Mouse (Mus musculus) liver, adult (tissue): ENCODE results near the gene Tshz2.

Source experiments
- GATA4 ChIP-seq: IDR thresholded peaks from 2 replicates; pipeline ENCODE4 v1.6.1; 2014; ENCODE audit warnings: mild to moderate bottlenecking, low read length; ENCODE audit not compliant: insufficient replicate concordance

The Tshz2 gene

DNA sequence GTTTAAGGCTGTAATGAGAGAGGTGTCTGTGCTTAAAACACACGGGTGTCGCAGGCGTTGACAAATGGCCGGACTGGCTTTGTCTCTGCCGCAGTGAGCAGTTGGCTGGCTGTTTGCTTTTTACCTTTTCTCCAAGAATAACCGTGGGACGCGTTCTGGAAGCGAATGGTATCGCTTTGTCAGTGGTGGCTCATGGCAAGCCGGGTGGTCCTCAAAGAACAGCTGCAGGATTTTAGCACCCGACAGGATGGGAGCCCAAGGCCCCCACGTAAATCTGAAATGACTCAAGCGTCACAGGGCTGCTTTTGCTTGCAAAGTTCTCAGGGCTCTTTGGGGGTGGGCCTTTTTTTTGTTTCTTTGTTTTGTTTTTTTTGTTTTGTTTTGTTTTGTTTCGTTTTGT, 193.5 kb downstream of the Tshz2 start:
- TF ChIP-seq GATA4: no peak

- TF ChIP-seq GATA4: no peak
These were observed 194.0 kb downstream of the Tshz2 start for GRCm38 (mm10) chr2:169826833-169827232.

DNA sequence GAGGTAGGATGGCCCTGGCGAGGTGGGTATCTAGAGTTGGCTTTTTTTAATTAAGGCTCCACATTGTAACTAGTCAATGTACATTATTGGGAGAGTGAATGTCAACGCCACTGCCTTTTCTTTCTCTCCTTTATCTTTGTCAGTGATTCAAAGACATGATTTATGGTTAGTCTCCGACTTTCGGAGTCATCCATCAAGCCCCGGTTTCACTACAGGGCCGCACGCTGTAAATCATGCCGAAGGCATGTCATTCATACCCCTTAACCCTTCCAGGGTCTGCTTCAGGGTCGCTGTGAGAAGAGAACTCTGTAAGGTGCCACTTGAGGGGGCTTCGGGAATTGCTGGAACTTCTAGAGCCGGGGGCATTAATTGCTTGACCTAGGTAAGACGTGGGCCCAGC, 199.4 kb downstream of the Tshz2 start:
- no peak for TF ChIP-seq GATA4

DNA sequence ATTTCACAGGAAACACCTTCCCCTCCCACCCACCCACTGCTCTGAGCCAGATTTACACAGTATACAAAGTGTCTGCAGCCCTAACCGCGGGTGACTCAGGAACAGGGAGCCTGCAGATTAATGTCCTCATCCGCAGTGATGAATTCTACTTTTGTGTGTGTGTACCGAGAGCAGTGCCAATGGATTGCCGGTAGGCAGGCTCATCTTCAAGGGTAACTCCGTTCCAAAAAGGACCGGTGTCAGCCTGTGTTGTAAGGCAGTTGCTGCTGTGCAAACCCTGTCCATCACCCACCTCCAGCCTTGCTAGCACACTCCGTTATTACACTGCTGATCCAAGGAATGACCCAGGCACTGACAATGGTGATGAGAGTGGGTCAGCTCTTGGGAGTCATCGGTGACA, 200.8 kb downstream of the Tshz2 start:
- TF ChIP-seq GATA4: no peak

DNA sequence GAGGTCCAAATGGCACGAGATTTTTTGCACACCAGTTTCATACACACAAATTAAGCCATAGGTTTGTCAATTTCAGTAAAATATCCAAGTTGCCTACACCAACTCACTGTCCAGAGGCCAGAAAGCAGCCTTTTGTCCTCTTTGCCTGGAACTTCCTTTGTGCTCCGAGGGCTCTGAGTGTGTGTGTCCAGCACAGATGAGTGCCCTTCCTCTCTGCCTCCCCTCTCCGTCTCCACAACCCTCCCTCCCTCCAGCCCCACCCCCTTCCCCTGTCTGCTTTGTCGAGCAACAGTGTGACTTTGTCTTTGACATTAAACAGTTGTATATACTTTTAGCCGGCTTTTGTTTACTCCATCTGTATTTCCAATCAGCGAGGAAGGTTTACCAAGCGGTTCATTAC, 201.8 kb downstream of the Tshz2 start:
- TF ChIP-seq GATA4: no peak

GRCm38 (mm10) chr2:169837031-169837605, 204.3 kb downstream of the Tshz2 start:
- TF ChIP-seq GATA4: no peak

DNA sequence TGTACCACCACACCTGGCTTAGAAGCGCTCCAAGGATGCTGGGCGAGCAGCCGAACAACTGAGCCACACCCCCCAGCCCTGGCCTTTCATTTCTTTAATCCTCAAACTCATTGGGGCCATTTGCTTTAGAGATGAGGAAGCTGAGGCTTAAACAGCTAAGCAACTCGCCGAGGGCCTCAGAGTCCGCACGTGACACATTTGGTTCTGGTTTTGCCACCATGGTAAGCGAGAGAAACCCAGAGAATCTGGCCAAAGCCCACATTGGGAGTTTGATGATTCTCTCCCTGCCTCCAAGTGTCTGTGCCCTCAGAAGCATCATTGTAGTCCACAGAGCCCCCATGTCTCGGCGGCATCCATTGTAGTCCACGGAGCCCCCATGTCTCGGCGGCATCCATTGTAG, 205.7 kb downstream of the Tshz2 start:
- TF ChIP-seq GATA4: no peak

DNA sequence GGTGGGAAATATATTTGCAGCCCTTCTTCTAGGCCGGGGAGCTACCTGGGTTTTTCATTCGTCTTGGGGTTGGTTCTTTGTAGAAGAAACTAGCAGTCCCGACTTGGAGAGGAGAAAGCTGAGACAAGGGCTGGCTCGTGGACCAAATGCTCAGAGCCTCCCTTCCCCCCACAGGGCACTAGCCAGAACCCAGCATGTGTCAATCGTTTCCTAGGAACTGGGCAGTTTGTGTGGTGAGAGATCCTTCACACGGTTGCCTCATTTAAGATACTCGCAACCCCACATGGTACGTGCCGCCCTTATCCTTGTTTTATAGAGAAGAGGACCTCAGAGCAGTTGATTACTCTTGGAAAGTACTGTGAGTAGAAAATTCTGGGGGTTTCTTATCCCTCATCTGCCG, 208.6 kb downstream of the Tshz2 start:
- no peak for TF ChIP-seq GATA4

DNA sequence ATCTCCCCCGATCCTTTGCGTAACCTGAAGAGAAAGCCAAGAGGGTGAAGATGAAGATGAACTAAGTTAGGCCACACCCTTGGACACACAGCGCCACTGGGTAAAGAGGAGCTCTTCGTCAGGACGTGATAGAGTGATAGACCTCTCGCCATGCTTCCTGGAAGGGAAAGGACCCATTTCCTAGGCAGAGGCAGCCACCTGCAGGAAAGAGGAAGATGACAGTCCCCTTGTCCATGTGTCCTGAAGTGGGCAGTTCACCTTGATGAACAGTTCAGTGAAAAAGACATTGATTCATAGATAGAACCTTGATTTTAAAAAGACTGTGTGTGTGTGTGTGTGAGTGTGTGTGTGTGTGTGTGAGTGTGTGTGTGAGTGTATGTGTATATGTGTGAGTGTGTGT, 209.7 kb downstream of the Tshz2 start:
- no peak for TF ChIP-seq GATA4

GRCm38 (mm10) chr2:169843553-169843952, 210.7 kb downstream of the Tshz2 start:
- no peak for TF ChIP-seq GATA4

GRCm38 (mm10) chr2:169849077-169849476, 216.3 kb downstream of the Tshz2 start:
- no peak for TF ChIP-seq GATA4

DNA sequence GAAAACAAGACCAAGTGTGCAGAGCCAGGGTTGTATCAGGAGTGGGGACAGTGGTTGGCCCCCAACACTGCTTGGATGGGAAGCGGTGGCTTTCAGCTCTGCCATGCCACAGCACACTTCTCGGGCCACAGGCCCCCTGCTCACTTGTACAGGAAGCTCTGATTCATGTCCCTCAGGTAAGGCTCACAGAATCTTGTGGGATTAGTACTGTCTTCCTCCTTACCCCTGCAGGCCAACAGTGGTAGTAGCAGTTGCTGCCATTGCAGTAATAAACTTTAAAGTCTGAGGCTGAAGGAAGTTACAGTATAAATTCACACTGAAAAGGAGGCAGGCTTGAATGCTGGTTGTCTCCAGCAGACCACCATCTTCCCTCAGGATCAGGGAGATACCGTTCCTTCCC, 216.7 kb downstream of the Tshz2 start:
- no peak for TF ChIP-seq GATA4

DNA sequence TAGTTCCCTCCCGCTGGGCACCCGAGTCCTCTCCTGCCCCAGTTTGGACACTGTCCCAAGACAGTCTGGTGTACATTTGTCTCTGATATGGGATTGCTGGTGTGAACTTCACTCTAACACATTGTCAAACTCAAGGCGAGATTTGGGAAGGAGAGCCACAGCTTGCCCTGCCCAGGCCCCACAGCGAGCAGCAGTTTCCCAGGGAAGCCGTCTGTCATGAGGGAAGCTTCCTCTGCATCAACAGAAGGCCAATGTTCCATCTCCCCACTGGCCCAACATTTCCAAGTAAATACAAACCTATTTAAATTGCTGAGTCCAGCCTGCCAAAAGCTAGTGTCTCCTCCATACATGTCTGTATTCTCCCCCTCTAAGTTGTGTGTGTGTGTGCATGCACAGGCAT, 218.8 kb downstream of the Tshz2 start:
- no peak for TF ChIP-seq GATA4

GRCm38 (mm10) chr2:169854491-169854890, 221.7 kb downstream of the Tshz2 start:
- TF ChIP-seq GATA4: no peak

DNA sequence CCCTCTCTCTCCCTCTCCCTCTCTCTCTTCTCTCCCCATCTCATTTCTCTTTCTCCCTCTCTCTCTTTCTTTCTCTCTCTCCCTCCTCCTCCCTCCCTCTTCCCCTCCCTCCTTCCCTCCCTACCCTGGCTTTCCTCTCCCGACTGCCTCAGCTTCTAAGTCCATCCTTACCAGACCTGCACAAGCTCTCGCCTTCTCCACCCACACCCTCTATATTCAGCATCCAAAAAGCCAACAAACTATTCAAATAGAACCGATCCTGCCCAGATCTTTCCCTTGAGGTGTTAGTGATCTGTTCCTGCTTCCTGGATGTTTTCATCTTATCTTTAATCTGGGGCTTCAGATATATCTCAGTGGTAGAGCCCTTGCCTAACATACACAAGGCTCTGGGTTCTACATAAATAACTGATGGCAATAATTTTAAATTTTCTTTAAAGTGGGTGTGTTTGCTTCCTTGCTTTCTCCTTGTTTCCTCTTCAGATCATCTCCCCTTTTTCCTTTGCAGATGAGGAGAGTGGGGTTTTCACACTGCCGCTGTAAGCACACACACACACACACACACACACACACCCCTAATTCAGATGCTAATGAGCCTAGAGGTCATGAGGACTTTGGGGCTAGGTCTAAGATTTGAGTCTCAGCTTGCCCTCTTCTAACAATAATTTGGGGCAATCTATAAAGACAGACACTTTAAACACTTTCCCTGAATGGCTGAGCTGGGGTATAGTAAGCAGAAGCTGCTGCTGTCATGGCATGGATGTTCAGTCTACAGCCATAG, 226.5 kb downstream of the Tshz2 start:
- TF ChIP-seq GATA4: no peak

DNA sequence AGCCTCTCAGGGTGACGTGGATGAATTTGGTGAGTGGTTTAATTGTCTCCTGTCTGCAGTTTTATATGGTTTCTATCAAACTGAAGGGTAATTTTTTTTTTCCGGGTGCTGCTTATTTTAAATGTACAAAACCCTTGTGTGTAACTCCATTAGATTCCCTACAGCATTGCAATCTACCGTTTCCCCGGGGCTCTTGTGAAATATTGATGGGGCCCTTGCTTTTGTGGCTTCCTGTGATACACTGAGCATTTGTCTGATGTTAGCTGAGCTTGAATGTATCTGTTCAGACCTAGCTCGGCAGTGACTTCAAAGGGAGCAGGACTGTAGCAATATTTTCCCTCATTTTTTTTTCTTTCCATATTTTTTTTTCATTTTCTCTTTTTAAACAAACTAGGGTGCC, 228.1 kb downstream of the Tshz2 start:
- TF ChIP-seq GATA4: no peak

DNA sequence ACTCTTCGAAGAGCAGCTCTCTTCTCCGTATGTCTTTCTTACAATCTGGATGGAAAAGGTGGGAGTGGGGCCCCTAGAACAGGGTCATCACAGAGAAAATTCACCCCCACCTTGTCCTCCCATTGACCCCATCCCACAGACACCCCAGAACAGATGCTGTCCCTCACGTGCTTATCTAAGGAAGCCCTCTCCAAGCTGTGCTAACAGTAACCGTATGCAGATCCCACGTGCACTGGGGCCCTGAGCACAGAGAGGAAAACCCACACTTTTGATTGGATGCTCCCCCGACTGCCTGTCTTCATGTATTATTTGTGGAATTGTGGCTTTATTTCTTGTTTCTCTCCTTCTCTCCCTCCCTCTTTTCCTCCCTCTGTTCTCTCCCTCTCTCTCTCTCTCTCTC, 229.9 kb downstream of the Tshz2 start:
- no peak for TF ChIP-seq GATA4
